Mouse (Mus musculus) neural tube, embryonic 12.5 days (tissue): Measurements from ENCODE around the gene Scn5a. TPM values are rescaled to one million over a fixed set of nuclear protein-coding genes. Genes with fewer than 3 reads are reported as not detected.

Experiments
- ATAC-seq: fragments of 200-750 bp; cut with Nextera tagmentation; 2 replicates; pipeline ENCODE4 v1.8.0; 2017; ENCODE audit warnings: low read depth, mild to moderate bottlenecking, moderate TSS enrichment, moderate library complexity; ENCODE audit not compliant: low FRiP score
- H3K27ac ChIP-seq: fragments of 300-500 bp; sonication (generic); 2 replicates; pipeline ENCODE4 v1.5.1; 2016
- H3K27me3 ChIP-seq: fragments of 300-500 bp; sonication (generic); replicated peaks from 2 replicates; pipeline ENCODE4 v1.6.1; 2016; ENCODE audit warnings: mild to moderate bottlenecking
- H3K36me3 ChIP-seq: fragments of 300-500 bp; sonication (generic); 2 replicates; pipeline ENCODE4 v1.6.1; 2016; ENCODE audit warnings: mild to moderate bottlenecking
- H3K4me1 ChIP-seq: fragments of 300-500 bp; sonication (generic); 2 replicates; pipeline ENCODE4 v1.6.1; 2016
- H3K4me2 ChIP-seq: fragments of 300-500 bp; sonication (generic); replicated peaks from 2 replicates; pipeline ENCODE4 v1.6.1; 2016; ENCODE audit warnings: mild to moderate bottlenecking
- H3K4me3 ChIP-seq: fragments of 300-500 bp; sonication (generic); 2 replicates; pipeline ENCODE4 v1.5.1; 2016
- H3K9ac ChIP-seq: fragments of 300-500 bp; sonication (generic); 2 replicates; pipeline ENCODE4 v1.6.1; 2016; ENCODE audit warnings: mild to moderate bottlenecking
- H3K9me3 ChIP-seq: fragments of 300-500 bp; sonication (generic); 2 replicates; pipeline ENCODE4 v1.6.1; 2016; ENCODE audit warnings: mild to moderate bottlenecking
- WGBS: fragments of 180-500 bp; shearing (Covaris S2); methylation state at CpG from one replicate; pipeline ENCODE4 v1.1.7; 2016; 5-methylcytosine and 5-hydroxymethylcytosine counted together
- polyA plus RNA-seq: library from polyadenylated mRNA; unstranded; fragments of >200 nt; fragmentation: Nextera tagmentation; extraction: Ambion mirVana; gene quantifications from 2 replicates; pipeline ENCODE4 v1.2.1, GENCODE M21; 2016

Scn5a gene
- polyA plus RNA-seq, 1 experiment from 2014 or later: 2.1 TPM

GRCm38 (mm10) chr9:119473608-119474164 lies 105.1 kb downstream of the Scn5a start:
- peaks cover 4% of the 10 kb centered on the region; the same call in 1 of the 2 replicates for H3K36me3 ChIP-seq
- 86% methylated on average over 9 of the region's 9 CpGs for WGBS
- ATAC-seq: no peak
- H3K4me3 ChIP-seq: no peak overlapping the region
- no peak overlapping the region for H3K27ac ChIP-seq
- H3K9ac ChIP-seq: no peak overlapping the region
- no peaks in the 10 kb centered on the region for H3K27me3 ChIP-seq
- H3K9me3 ChIP-seq: no peaks in the 10 kb centered on the region
- no peak overlapping the region for H3K4me2 ChIP-seq
- H3K4me1 ChIP-seq: peaks cover 13% of the 10 kb centered on the region

GRCm38 (mm10) chr9:119473011-119473410 lies 105.8 kb downstream of the Scn5a start:
- H3K4me2 ChIP-seq: no peak overlapping the region
- no peak overlapping the region for H3K4me3 ChIP-seq
- peaks cover 7% of the 10 kb centered on the region for H3K4me1 ChIP-seq
- no peak overlapping the region for H3K27ac ChIP-seq
- peaks cover 6% of the 10 kb centered on the region; the same call in 1 of the 2 replicates for H3K36me3 ChIP-seq
- ATAC-seq: no peak
- WGBS: 90% methylated on average over 1 of the region's 1 CpGs
- H3K27me3 ChIP-seq: no peaks in the 10 kb centered on the region
- no peak overlapping the region for H3K9ac ChIP-seq
- H3K9me3 ChIP-seq: no peaks in the 10 kb centered on the region

GRCm38 (mm10) chr9:119472412-119472918 lies 106.4 kb downstream of the Scn5a start:
- Histone ChIP-seq H3K9me3 (no peaks in the 10 kb centered on the region), H3K36me3 (peaks cover 11% of the 10 kb centered on the region)
- ATAC-seq: no peak

GRCm38 (mm10) chr9:119469691-119470353 lies 109.0 kb downstream of the Scn5a start:
- Histone ChIP-seq H3K27ac (no peak overlapping the region), H3K4me3 (no peak overlapping the region), H3K4me2 (no peak overlapping the region), H3K4me1 (no peaks in the 10 kb centered on the region), H3K27me3 (no peaks in the 10 kb centered on the region), H3K36me3 (peaks cover 27% of the 10 kb centered on the region), H3K9ac (no peak overlapping the region), H3K9me3 (no peaks in the 10 kb centered on the region)
- no peak for ATAC-seq
- 74% methylated on average over 8 of the region's 8 CpGs for WGBS

More at GRCm38 (mm10) chr9:119472412-119472918, 106.4 kb downstream of the Scn5a start:
- Histone ChIP-seq H3K27me3 (no peaks in the 10 kb centered on the region), H3K9ac (no peak overlapping the region), H3K4me3 (no peak overlapping the region), H3K4me1 (peaks cover 1% of the 10 kb centered on the region), H3K27ac (no peak overlapping the region), H3K4me2 (no peak overlapping the region)
- 81% methylated on average over 11 of the region's 11 CpGs for WGBS

GRCm38 (mm10) chr9:119465595-119465994 lies 113.2 kb downstream of the Scn5a start:
- ATAC-seq: no peak
- Histone ChIP-seq H3K4me1 (no peaks in the 10 kb centered on the region), H3K9ac (no peak overlapping the region), H3K36me3 (peaks cover 59% of the 10 kb centered on the region), H3K4me3 (no peak overlapping the region), H3K27ac (no peak overlapping the region), H3K27me3 (no peaks in the 10 kb centered on the region), H3K4me2 (no peak overlapping the region), H3K9me3 (no peaks in the 10 kb centered on the region)
- WGBS: 62% methylated on average over 7 of the region's 7 CpGs

- no peak overlapping the region for H3K4me2 ChIP-seq
- H3K9ac ChIP-seq: no peak overlapping the region
- no peak overlapping the region for H3K4me3 ChIP-seq
- no peaks in the 10 kb centered on the region for H3K9me3 ChIP-seq
- ATAC-seq: no peak
- peaks cover 58% of the 10 kb centered on the region for H3K36me3 ChIP-seq
- no peaks in the 10 kb centered on the region for H3K4me1 ChIP-seq
- 83% methylated on average over 6 of the region's 6 CpGs for WGBS
- H3K27me3 ChIP-seq: no peaks in the 10 kb centered on the region
- H3K27ac ChIP-seq: no peak overlapping the region
These were observed 113.8 kb downstream of the Scn5a start for GRCm38 (mm10) chr9:119465056-119465455.

- H3K27ac ChIP-seq: no peak overlapping the region
- peaks cover 51% of the 10 kb centered on the region for H3K36me3 ChIP-seq
- no peaks in the 10 kb centered on the region for H3K9me3 ChIP-seq
- H3K9ac ChIP-seq: no peak overlapping the region
- no peak overlapping the region for H3K4me3 ChIP-seq
- 52% methylated on average over 8 of the region's 8 CpGs for WGBS
- H3K27me3 ChIP-seq: no peaks in the 10 kb centered on the region
- H3K4me2 ChIP-seq: no peak overlapping the region
- ATAC-seq: peak; percentile 61; the same call in 1 of the 2 replicates
- no peaks in the 10 kb centered on the region for H3K4me1 ChIP-seq
These were observed 118.4 kb downstream of the Scn5a start for GRCm38 (mm10) chr9:119460410-119460809.

GRCm38 (mm10) chr9:119457122-119457521 lies 121.7 kb downstream of the Scn5a start:
- peaks cover 30% of the 10 kb centered on the region for H3K36me3 ChIP-seq
- no peaks in the 10 kb centered on the region for H3K27me3 ChIP-seq
- H3K4me2 ChIP-seq: no peak overlapping the region
- H3K27ac ChIP-seq: no peak overlapping the region
- H3K9me3 ChIP-seq: no peaks in the 10 kb centered on the region
- no peak for ATAC-seq
- H3K9ac ChIP-seq: no peak overlapping the region
- H3K4me1 ChIP-seq: no peaks in the 10 kb centered on the region
- H3K4me3 ChIP-seq: no peak overlapping the region
- 93% methylated on average over 14 of the region's 14 CpGs for WGBS

- no peaks in the 10 kb centered on the region for H3K27me3 ChIP-seq
- H3K4me2 ChIP-seq: no peak overlapping the region
- no peak overlapping the region for H3K9ac ChIP-seq
- H3K27ac ChIP-seq: no peak overlapping the region
- no peak for ATAC-seq
- H3K4me1 ChIP-seq: no peaks in the 10 kb centered on the region
- H3K36me3 ChIP-seq: peaks cover 39% of the 10 kb centered on the region
- H3K4me3 ChIP-seq: no peak overlapping the region
- WGBS: 90% methylated on average over 14 of the region's 14 CpGs
- H3K9me3 ChIP-seq: no peaks in the 10 kb centered on the region
These were observed 122.8 kb downstream of the Scn5a start for GRCm38 (mm10) chr9:119455967-119456366.

GRCm38 (mm10) chr9:119445737-119446136 lies 133.1 kb downstream of the Scn5a start:
- Histone ChIP-seq H3K9ac (peak overlapping the region; percentile 85), H3K27me3 (no peaks in the 10 kb centered on the region), H3K27ac (no peak overlapping the region), H3K4me2 (peak overlapping the region; percentile 92), H3K4me1 (peaks cover 13% of the 10 kb centered on the region), H3K9me3 (no peaks in the 10 kb centered on the region), H3K4me3 (peak overlapping the region; percentile 68), H3K36me3 (peaks cover 39% of the 10 kb centered on the region)
- WGBS: 45% methylated on average over 6 of the region's 6 CpGs
- no peak for ATAC-seq

GRCm38 (mm10) chr9:119444738-119445429 lies 133.9 kb downstream of the Scn5a start, which contains the start of gene Exog:
Exog (plus strand) TSS chr9:119444943.
- H3K4me3 ChIP-seq: peak within 1 kb of the TSS; percentile 68
- H3K4me1 ChIP-seq: peaks cover 13% of the 10 kb centered on the region
- H3K9me3 ChIP-seq: no peaks in the 10 kb centered on the region
- H3K27ac ChIP-seq: peak within 1 kb of the TSS; percentile 53; the same call in 1 of the 2 replicates
- WGBS: under 1% methylated on average over 52 of the region's 52 CpGs
- H3K27me3 ChIP-seq: no peaks in the 10 kb centered on the region
- peak within 1 kb of the TSS; percentile 92 for H3K4me2 ChIP-seq
- peaks cover 38% of the 10 kb centered on the region for H3K36me3 ChIP-seq
- peak within 1 kb of the TSS; percentile 85 for H3K9ac ChIP-seq
- peak; percentile 95 for ATAC-seq

GRCm38 (mm10) chr9:119438498-119439000 lies 140.3 kb downstream of the Scn5a start:
- Histone ChIP-seq H3K27ac (no peak overlapping the region), H3K36me3 (peaks cover 58% of the 10 kb centered on the region), H3K4me2 (no peak overlapping the region), H3K9ac (no peak overlapping the region), H3K27me3 (no peaks in the 10 kb centered on the region), H3K9me3 (no peaks in the 10 kb centered on the region), H3K4me1 (no peaks in the 10 kb centered on the region), H3K4me3 (no peak overlapping the region)
- ATAC-seq: no peak
- 94% methylated on average over 9 of the region's 9 CpGs for WGBS
